Mouse (Mus musculus) liver, embryonic 14 days (tissue): ENCODE data around the gene Zfp982. TPM values are rescaled to one million over a fixed set of nuclear protein-coding genes. Genes with fewer than 3 reads are reported as not detected.

ENCODE experiments used
- polyA plus RNA-seq: library from polyadenylated mRNA; depleted of rRNA; stranded (reverse); fragments of >200 nt; gene quantifications from 2 replicates; pipeline ENCODE4 v1.2.3, GENCODE M21; 2012; rRNA removed

Gene Zfp982
- polyA plus RNA-seq = 1.4 and 1.6 TPM in 2 replicates

GRCm38 (mm10) chr4:147492117-147492516 is at the start of gene Zfp982:
Gene Zfp982 (plus strand): TSS chr4:147492417.

DNA sequence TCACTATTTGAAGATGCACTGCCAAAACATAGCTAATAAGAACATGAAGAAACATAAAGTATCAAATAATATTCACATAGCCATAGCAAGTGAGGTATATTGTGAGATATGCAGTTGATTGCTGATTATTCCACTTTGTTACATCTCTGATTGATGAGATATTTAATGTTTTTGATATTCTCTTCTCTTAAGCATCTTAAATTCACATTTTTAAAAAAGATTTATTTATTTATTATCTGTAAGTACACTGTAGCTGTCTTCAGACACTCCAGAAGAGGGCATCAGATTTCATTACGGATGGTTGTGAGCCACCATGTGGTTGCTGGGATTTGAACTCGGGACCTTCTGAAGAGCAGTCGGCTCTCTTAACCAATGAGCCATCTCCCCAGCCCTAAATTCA is 47.7 kb downstream of the Zfp982 start, which contains the start of gene Gm16503:
Gene Gm16503 (plus strand): TSS at position 301 of the 400 bp plus-strand sequence.

GRCm38 (mm10) chr4:147553071-147553470 is 60.9 kb downstream of the Zfp982 start, which contains the start of gene Zfp985:
Gene Zfp985 (plus strand): TSS chr4:147553277.

Other genes with a start within 250 kb of the Zfp982 start
- 0.01 TPM in 2 replicates for gene Zfp988, start 186.7 kb upstream of the Zfp982 start, polyA plus RNA-seq
- 0.09 TPM in 1 of 2 replicates, not detected in the other for gene Zfp978, start 131.1 kb upstream of the Zfp982 start, polyA plus RNA-seq
- 0.12 and 0.13 TPM in 2 replicates for gene Gm16503, start 47.8 kb downstream of the Zfp982 start, polyA plus RNA-seq
- 0.01 and 0.02 TPM in 2 replicates for gene Zfp985, start 60.9 kb downstream of the Zfp982 start, polyA plus RNA-seq
- 1.6 and 1.7 TPM in 2 replicates for gene Zfp979, start 150.1 kb downstream of the Zfp982 start, polyA plus RNA-seq
- not detected in 2 replicates for gene Zfp534, start 210.1 kb downstream of the Zfp982 start, polyA plus RNA-seq